Mouse (Mus musculus): ENCODE data around the gene Lrfn1.

Gene Lrfn1

GRCm38 (mm10) chr7:28451531-28452360 lies at the start of gene Lrfn1:
Gene Lrfn1 (plus strand): TSS chr7:28451980.
- DNase-seq, result peak; percentile 62

GRCm38 (mm10) chr7:28410841-28411475 lies 40.8 kb upstream of the Lrfn1 start:
- DNase-seq, result no peak

GRCm38 (mm10) chr7:28412826-28413225 lies 39.0 kb upstream of the Lrfn1 start:
- no peak for DNase-seq

GRCm38 (mm10) chr7:28417368-28417767 lies 34.4 kb upstream of the Lrfn1 start:
- DNase-seq, result no peak

GRCm38 (mm10) chr7:28418096-28418670 lies 33.6 kb upstream of the Lrfn1 start:
- DNase-seq, result no peak

GRCm38 (mm10) chr7:28419416-28419815 lies 32.4 kb upstream of the Lrfn1 start:
- DNase-seq, result no peak

GRCm38 (mm10) chr7:28423018-28423417 lies 28.8 kb upstream of the Lrfn1 start:
- no peak for DNase-seq

- DNase-seq, result no peak
Measured at GRCm38 (mm10) chr7:28427738-28428137, 24.0 kb upstream of the Lrfn1 start.

- no peak for DNase-seq
Measured at GRCm38 (mm10) chr7:28430512-28430911, 21.3 kb upstream of the Lrfn1 start.

GRCm38 (mm10) chr7:28432252-28432651 lies 19.5 kb upstream of the Lrfn1 start:
- DNase-seq, result no peak

GRCm38 (mm10) chr7:28435660-28436259 lies 16.0 kb upstream of the Lrfn1 start:
- peak; percentile 72 for DNase-seq

GRCm38 (mm10) chr7:28436271-28436904 lies 15.4 kb upstream of the Lrfn1 start:
- DNase-seq, result peak; percentile 100

GRCm38 (mm10) chr7:28436932-28437570 lies 14.7 kb upstream of the Lrfn1 start, which contains the start of gene Gmfg:
Gene Gmfg (plus strand): TSS chr7:28437447.
- DNase-seq, result peak; percentile 79

GRCm38 (mm10) chr7:28437964-28438363 lies 13.8 kb upstream of the Lrfn1 start:
- no peak for DNase-seq

GRCm38 (mm10) chr7:28438771-28439170 lies 13.0 kb upstream of the Lrfn1 start:
- DNase-seq, result no peak

GRCm38 (mm10) chr7:28440739-28441138 lies 11.0 kb upstream of the Lrfn1 start:
- no peak for DNase-seq

- DNase-seq, result no peak
Measured at GRCm38 (mm10) chr7:28441776-28442485, 9.8 kb upstream of the Lrfn1 start.

- no peak for DNase-seq
Measured at GRCm38 (mm10) chr7:28442688-28443087, 9.1 kb upstream of the Lrfn1 start.

GRCm38 (mm10) chr7:28444344-28444974 lies 7.3 kb upstream of the Lrfn1 start:
- DNase-seq, result no peak

GRCm38 (mm10) chr7:28446446-28446845 lies 5.3 kb upstream of the Lrfn1 start:
- peak; percentile 66 for DNase-seq

All from cerebellum, adult 11-12 months (tissue).